Mouse (Mus musculus): ENCODE measurements at regions not wholly inside any gene's neighbourhood (a gene's known extent, or its start where the extent isn't known, plus 50 kb on each side); places are given as distances from the start of the nearest gene placed in this dataset.

DNA sequence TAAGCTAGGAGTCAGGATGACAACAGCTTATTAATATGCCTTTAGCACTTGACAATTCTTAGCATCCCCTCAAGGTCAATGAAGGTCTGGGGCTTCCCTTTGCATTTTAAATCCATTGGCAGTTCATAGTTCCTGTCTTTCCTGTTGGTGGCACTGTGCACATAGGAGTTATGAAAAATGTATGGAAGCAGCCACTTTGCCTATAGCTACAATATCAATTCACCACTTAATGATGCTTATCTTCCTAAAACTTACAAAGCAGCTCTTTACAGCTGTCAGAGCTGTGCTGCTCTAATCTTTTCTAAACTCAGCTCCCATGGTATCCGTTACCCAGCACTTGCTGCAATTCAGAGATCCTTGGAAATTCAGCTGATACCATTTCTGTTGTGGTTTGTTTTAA, 456.4 kb upstream of the Gje1 start:
- TF ChIP-seq CTCF (IDR thresholded peaks at IDR 0.05; ENCODE audit: control insufficient read depth, insufficient read depth, insufficient read length) (no peak), MYOG (IDR thresholded peaks at IDR 0.05; ENCODE audit: control insufficient read depth, extremely low read depth, insufficient read length) (no peak), USF1 (IDR thresholded peaks at IDR 0.05; ENCODE audit: low read depth) (no peak), CEBPB (IDR thresholded peaks at IDR 0.05; ENCODE audit: low read depth) (no peak), MYOD1 (IDR thresholded peaks at IDR 0.05; ENCODE audit: control insufficient read depth, insufficient read length, low read depth) (no peak)
